Mouse (Mus musculus) ES-E14 (cell line): ENCODE measurements around the gene Tnfrsf13c.

Source experiments
- CHD2 ChIP-seq: IDR thresholded peaks from 2 replicates; pipeline ENCODE4 v1.6.1; 2014; ENCODE audit warnings: mild to moderate bottlenecking, low read depth, low read length, inconsistent platforms
- HCFC1 ChIP-seq: IDR thresholded peaks from 2 replicates; pipeline ENCODE4 v1.6.1; 2012; ENCODE audit warnings: low read length, inconsistent platforms, borderline replicate concordance; ENCODE audit not compliant: insufficient read depth
- MAFK ChIP-seq: IDR thresholded peaks from 2 replicates; pipeline ENCODE4 v1.6.1; 2014; ENCODE audit warnings: mild to moderate bottlenecking, low read depth, low read length, inconsistent platforms; ENCODE audit not compliant: insufficient read depth
- ZC3H11A ChIP-seq: IDR thresholded peaks from 2 replicates; pipeline ENCODE4 v1.6.1; 2012; ENCODE audit warnings: low read depth, mild to moderate bottlenecking, inconsistent platforms, low read length, borderline replicate concordance

DNA sequence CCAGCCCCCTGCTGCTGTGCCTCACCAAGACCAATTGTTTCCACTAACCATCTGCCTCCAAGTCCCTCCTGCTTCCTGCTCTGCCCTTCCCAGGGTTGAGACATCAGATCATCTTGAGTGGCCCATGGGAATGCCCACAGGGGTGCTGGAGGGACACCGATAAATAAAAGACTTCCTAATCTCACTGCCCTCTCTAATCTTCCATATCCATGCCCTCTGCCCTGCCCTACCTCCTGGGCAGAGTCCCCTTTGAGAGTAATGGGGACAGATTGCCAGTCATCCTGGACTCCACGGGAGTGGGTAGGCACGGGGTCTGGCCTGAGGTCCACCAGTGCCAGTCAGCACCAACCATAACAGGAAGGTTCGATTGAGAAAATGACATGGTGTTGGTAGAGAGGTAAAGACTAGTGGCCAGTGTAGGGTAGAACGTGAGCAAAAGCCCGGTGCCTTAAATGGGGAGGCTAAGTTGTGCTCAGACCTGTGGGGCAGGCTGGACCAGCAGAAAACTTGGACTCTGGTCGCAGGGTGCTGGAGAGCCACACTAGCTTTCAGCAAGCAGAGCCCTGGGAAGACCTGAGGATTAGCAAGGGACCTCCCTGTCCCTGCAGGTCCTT, 540 bp upstream of the Tnfrsf13c start:
- no peak for TF ChIP-seq ZC3H11A
- TF ChIP-seq MAFK, result no peak
- TF ChIP-seq CHD2, result no peak
- TF ChIP-seq HCFC1, result no peak
